Mouse (Mus musculus): ENCODE data around the gene Zbtb44. TPM values are rescaled to one million over a fixed set of nuclear protein-coding genes. Genes with fewer than 3 reads are reported as not detected.

Zbtb44 gene
- polyA plus RNA-seq, 1 experiment from 2014 or later: 7.9 TPM

DNA sequence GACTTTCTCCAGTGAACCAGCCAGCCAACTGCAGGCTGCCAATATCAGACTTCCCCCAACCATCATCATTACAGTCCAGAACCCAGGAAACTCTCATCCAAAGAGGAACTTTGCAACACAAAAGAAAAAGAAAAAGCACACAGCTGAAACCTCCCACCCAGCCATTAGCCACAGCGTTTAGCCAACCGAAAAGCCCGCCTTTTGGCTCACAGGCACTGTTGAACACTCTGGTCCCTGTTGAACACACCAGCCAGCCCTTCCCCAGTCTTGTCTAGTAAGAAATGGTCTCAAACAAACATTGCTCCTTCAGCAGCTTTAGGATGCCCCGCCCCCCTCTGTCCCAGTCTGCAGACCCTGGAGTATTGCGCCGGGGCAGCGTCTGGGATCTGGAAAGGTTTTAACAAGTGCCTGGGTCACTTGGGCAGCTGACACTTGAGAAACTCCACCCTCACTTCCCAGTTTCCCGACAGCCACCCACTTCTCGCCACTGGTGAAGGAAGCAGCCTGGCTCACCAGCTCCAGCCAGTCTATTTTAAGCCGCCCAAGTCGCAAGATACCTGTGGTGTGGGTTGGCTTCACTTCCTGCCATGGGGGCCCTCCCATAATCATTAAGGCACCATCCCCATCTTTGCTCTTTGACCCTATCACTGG lies 89.6 kb downstream of the Zbtb44 start:
- ATAC-seq: peak; percentile 29; the same call in 1 of the 2 replicates
- H3K4me1 ChIP-seq (replicated peaks): peaks cover 16% of the 10 kb centered on the region
- no peak overlapping the region for H3K4me3 ChIP-seq (replicated peaks)
- peak overlapping the region; percentile 13 for H3K27ac ChIP-seq
- no peak overlapping the region for H3K9ac ChIP-seq
- no peaks in the 10 kb centered on the region for H3K27me3 ChIP-seq (replicated peaks)
- no peaks in the 10 kb centered on the region for H3K9me3 ChIP-seq
- 33% methylated on average over 11 of the region's 11 CpGs for WGBS
- H3K36me3 ChIP-seq: no peaks in the 10 kb centered on the region
- H3K4me2 ChIP-seq (replicated peaks): no peak overlapping the region

DNA sequence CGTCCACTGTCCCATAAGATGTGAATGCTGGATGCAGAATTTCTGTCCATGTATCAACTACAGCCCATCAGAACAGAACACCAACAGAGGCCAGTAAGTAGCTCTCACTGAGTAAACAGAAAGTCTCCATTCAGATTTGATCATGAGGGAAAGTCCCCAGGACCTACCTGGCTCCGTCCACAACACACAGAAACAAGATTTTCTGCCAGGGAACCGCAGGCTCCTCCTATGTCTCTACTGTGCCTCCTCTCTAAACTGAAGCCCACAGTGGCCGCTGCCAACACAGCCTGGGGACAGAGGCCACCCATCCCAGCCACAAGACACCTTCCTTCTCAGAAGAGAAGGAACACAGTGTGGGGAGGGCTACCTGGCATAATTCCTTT lies 90.1 kb downstream of the Zbtb44 start:
- no peak overlapping the region for H3K9ac ChIP-seq
- H3K9me3 ChIP-seq: no peaks in the 10 kb centered on the region
- no peak overlapping the region for H3K4me2 ChIP-seq (replicated peaks)
- peaks cover 16% of the 10 kb centered on the region for H3K4me1 ChIP-seq (replicated peaks)
- peak overlapping the region; percentile 36; the same call in 1 of the 2 replicates for H3K27ac ChIP-seq
- no peaks in the 10 kb centered on the region for H3K36me3 ChIP-seq
- no peaks in the 10 kb centered on the region for H3K27me3 ChIP-seq (replicated peaks)
- WGBS: 33% methylated on average over 4 of the region's 4 CpGs
- ATAC-seq: peak; percentile 31
- no peak overlapping the region for H3K4me3 ChIP-seq (replicated peaks)

DNA sequence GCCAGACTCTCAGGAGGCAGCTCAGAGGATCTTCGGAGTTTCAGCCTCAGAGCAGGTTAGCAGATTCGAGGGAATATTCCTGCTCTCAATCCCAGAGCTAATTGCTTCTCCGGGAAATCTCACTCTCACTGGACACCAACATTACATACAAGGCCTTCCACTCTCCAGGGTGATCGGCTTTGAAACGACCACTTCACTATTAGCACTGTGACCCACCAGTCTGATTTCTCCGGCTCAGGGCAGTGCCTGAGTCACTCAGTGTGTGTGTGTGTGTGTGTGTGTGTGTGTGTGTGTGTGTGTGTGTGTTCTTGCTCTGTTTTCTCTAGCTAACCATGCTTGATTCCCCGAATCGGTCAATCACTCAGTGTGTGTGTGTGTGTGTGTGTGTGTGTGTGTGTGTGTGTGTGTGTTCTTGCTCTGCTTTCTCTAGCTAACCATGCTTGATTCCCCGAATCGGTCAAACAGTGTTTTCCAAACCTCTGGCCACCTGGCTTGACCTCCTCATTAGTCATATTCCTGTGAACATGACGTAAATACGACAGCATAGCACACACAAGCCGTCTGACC lies 92.1 kb downstream of the Zbtb44 start:
- Histone ChIP-seq H3K27ac (no peak overlapping the region), H3K36me3 (no peaks in the 10 kb centered on the region), H3K9me3 (no peaks in the 10 kb centered on the region), H3K27me3 (replicated peaks) (no peaks in the 10 kb centered on the region), H3K4me1 (replicated peaks) (peaks cover 16% of the 10 kb centered on the region), H3K4me2 (replicated peaks) (no peak overlapping the region), H3K4me3 (replicated peaks) (no peak overlapping the region), H3K9ac (no peak overlapping the region)
- 63% methylated on average over 13 of the region's 13 CpGs for WGBS
- ATAC-seq: no peak

Other genes starting within 250 kb of the Zbtb44 start
- 5.9 and 6.2 TPM in 2 replicates for gene Adamts15, start 108.2 kb upstream of the Zbtb44 start, polyA plus RNA-seq (2015; fragmentation: Nextera tagmentation; extraction: Ambion mirVana)
- gene Adamts8, start 88.1 kb upstream of the Zbtb44 start, polyA plus RNA-seq (2015; fragmentation: Nextera tagmentation; extraction: Ambion mirVana): 13.5 and 14.0 TPM in 2 replicates
- 73.9 and 82.5 TPM in 2 replicates for gene St14, start 101.2 kb downstream of the Zbtb44 start, polyA plus RNA-seq (2015; fragmentation: Nextera tagmentation; extraction: Ambion mirVana)
- gene Aplp2, start 181.2 kb downstream of the Zbtb44 start, polyA plus RNA-seq (2015; fragmentation: Nextera tagmentation; extraction: Ambion mirVana): 210 and 215 TPM in 2 replicates
- gene Prdm10, start 249.9 kb downstream of the Zbtb44 start, polyA plus RNA-seq (2015; fragmentation: Nextera tagmentation; extraction: Ambion mirVana): 3.9 and 4.1 TPM in 2 replicates